13 mouse cellular contexts compared by ENCODE assay signal in the genomic region with DNA sequence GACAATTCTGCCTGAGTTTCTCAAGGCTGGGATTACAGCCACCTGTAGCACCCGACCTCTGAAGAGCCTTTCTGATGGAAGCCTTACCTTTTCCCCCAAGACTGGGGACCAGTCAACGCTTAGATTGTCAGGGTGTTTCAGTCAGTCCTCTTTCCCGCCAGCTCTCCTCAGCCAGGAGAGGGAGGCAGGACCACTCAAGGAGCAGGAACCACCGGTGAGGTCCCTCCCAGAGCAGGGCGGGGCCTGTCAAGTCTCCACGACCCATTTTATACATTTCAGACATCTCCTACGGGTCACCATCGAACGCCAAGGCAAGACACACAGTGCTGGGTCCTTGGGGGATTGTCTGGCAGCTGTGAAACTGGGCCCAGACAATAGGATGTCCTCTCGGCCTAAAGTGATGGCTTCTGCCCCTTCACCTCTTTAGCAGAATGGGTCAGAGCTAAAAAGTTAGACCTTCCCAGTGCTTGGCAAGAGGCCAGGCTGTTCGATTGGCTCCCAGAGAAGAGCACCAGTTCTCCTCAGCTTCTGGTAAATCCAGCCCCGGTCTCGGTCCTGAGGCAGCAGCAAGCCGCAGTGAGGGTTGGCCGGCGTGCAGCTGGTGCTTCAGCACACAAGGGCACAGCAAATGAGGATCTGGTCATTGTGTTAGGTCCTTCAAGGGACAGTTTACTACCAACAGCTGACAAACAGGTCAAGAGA. TPM values are rescaled to one million over a fixed set of nuclear protein-coding genes. Genes with fewer than 3 reads are reported as not detected.
DNase-seq lines count a peak whose midpoint lies in the region; ATAC-seq and TF ChIP-seq lines count a peak whose summit lies in the region.
"Had no signal": no experiment of that assay in that cellular context is flagged by ENCODE, and none has a peak within 500 bp of the region (broad histone marks: within the 10 kb centered on the region; RNA-seq: fewer than 3 reads in every experiment).

No protein-coding gene starts in this region.

- TF ChIP-seq EP300 in heart, adult 2 months (IDR thresholded peaks at IDR 0.05; ENCODE audit: insufficient read depth, low read depth, low read length): no peak
- peak; percentile 22; the same call in 1 of the 2 replicates for TF ChIP-seq EP300 in liver, postnatal 0 days (IDR thresholded peaks at IDR 0.05; ENCODE audit: low read depth)

- 64% methylated on average over 16 of the region's 16 CpGs for WGBS in kidney, embryonic 15.5 days
- 53% methylated on average over 16 of the region's 16 CpGs for WGBS in heart, adult 2 months
- 62% methylated on average over 16 of the region's 16 CpGs for WGBS in liver, postnatal 0 days (ENCODE audit: insufficient replicate concordance)

- peak; percentile 33 to 58 for DNase-seq in kidney, postnatal 25 days
- no peak for DNase-seq in ES-E14 (ENCODE audit: low read depth, low spot score)
- peak in 1 of 2 experiments; percentile 44 for DNase-seq in heart, adult 2 months
- peak; percentile 60 for DNase-seq in liver, postnatal 0 days
- DNase-seq in layer of hippocampus, postnatal 25 days (ENCODE audit: extremely low spot score in 1 of 2, low spot score in 1 of 2): no peak
- DNase-seq in left cerebral cortex, postnatal 14 days (ENCODE audit: low spot score in 2 of 2): no peak
- DNase-seq in layer of hippocampus, adult 9-11 months: no peak

- no peak overlapping the region for H3K4me2 ChIP-seq in kidney, embryonic 15.5 days
- H3K4me2 ChIP-seq in liver, postnatal 0 days (ENCODE audit: low read depth, low read length): no peak overlapping the region
- H3K4me2 ChIP-seq: stomach, embryonic 15.5 days had no signal

- H3K9ac ChIP-seq in kidney, embryonic 15.5 days: no peak overlapping the region
- H3K9ac ChIP-seq in ES-E14 (ENCODE audit: insufficient read depth, low read depth, low read length, poor library complexity, severe bottlenecking): peak overlapping the region; percentile 14; the same call in 1 of the 2 replicates
- H3K9ac ChIP-seq in heart, adult 2 months (ENCODE audit: low read depth, low read length): no peak overlapping the region
- H3K9ac ChIP-seq in liver, postnatal 0 days (replicated peaks): no peak overlapping the region; the same call in 1 of the 2 replicates
- H3K9ac ChIP-seq: stomach, embryonic 15.5 days had no signal

- H3K36me3 ChIP-seq in kidney, embryonic 15.5 days: peaks cover 42% of the 10 kb centered on the region
- H3K36me3 ChIP-seq in ES-E14 (ENCODE audit: control insufficient read depth, insufficient read depth, low read length, poor library complexity, severe bottlenecking): peaks cover 43% of the 10 kb centered on the region
- 0 out of 2 replicates have a peak, but pooled peaks cover 2% of the 10 kb centered on the region for H3K36me3 ChIP-seq in heart, adult 2 months (ENCODE audit: control insufficient read depth, insufficient read depth, low read length)
- peaks cover 53% of the 10 kb centered on the region for H3K36me3 ChIP-seq in liver, postnatal 0 days (replicated peaks; ENCODE audit: insufficient read depth, low read length)

- intact Hi-C loops in heart, adult 2 months (cut with DNase I): loop anchor here (2.0 kb wide), 1 partner anchor 72 kb away; no protein-coding TSS in a partner anchor
- intact Hi-C loops in left cerebral cortex, postnatal 14 days (cut with DNase I): no loop called here

- ATAC-seq in kidney, embryonic 15.5 days (replicated peaks; ENCODE audit: low FRiP score): no peak
- ATAC-seq in liver, postnatal 0 days: no peak

- H3K79me2 ChIP-seq in heart, adult 2 months (replicated peaks; ENCODE audit: control insufficient read depth, insufficient read depth, low read length): no peaks in the 10 kb centered on the region

- H3K9me3 ChIP-seq in kidney, embryonic 15.5 days (replicated peaks): no peaks in the 10 kb centered on the region
- no peaks in the 10 kb centered on the region for H3K9me3 ChIP-seq in ES-E14 (ENCODE audit: control insufficient read depth, insufficient read depth, low read depth, low read length)
- no peaks in the 10 kb centered on the region for H3K9me3 ChIP-seq in liver, postnatal 0 days (ENCODE audit: low read length)
- H3K9me3 ChIP-seq: stomach, embryonic 15.5 days had no signal

- TF ChIP-seq POLR2A in heart, adult 2 months (IDR thresholded peaks at IDR 0.05; ENCODE audit: insufficient read depth, low read depth, low read length): peak; percentile 10; the same call in 1 of the 2 replicates

- H3K27me3 ChIP-seq in kidney, embryonic 15.5 days: no peaks in the 10 kb centered on the region
- no peaks in the 10 kb centered on the region for H3K27me3 ChIP-seq in heart, adult 2 months (ENCODE audit: control insufficient read depth, insufficient read depth, low read length)
- H3K27me3 ChIP-seq in liver, postnatal 0 days (ENCODE audit: insufficient read depth, low read length): no peaks in the 10 kb centered on the region
- H3K27me3 ChIP-seq: stomach, embryonic 15.5 days had no signal

- in situ Hi-C loops in ES-E14 (cut with MboI; ENCODE audit: low sequenced_read_pairs in 2 of 2, unreplicated experiment in 2 of 2): no loop called here

- H3K4me1 ChIP-seq in kidney, embryonic 15.5 days: peaks cover 27% of the 10 kb centered on the region
- peaks cover 6 to 51% of the 10 kb centered on the region in 2 experiments; a peak in 3 of 4 replicates for H3K4me1 ChIP-seq in ES-E14 (ENCODE audit: control insufficient read depth in 2 of 2, insufficient read depth in 2 of 2, low read length in 2 of 2, poor library complexity in 1 of 2)
- peaks cover 6% of the 10 kb centered on the region for H3K4me1 ChIP-seq in heart, adult 2 months (ENCODE audit: control insufficient read depth, insufficient read depth, low read length)
- H3K4me1 ChIP-seq in liver, postnatal 0 days (ENCODE audit: insufficient read depth): peaks cover 43% of the 10 kb centered on the region

- no peak overlapping the region for H3K4me3 ChIP-seq in kidney, embryonic 15.5 days (replicated peaks)
- H3K4me3 ChIP-seq in ES-E14 (ENCODE audit: insufficient read depth in 1 of 2, low read depth in 1 of 2, low read length in 2 of 2, poor library complexity in 1 of 2, severe bottlenecking in 1 of 2): no peak overlapping the region
- no peak overlapping the region for H3K4me3 ChIP-seq in heart, adult 2 months
- H3K4me3 ChIP-seq in liver, postnatal 0 days (ENCODE audit: low read depth, low read length): no peak overlapping the region
- H3K4me3 ChIP-seq: stomach, embryonic 15.5 days had no signal

- TF ChIP-seq CTCF in heart, adult 2 months (IDR thresholded peaks at IDR 0.05): no peak
- TF ChIP-seq CTCF in liver, postnatal 0 days (IDR thresholded peaks at IDR 0.05; ENCODE audit: low read depth): no peak

- no peak overlapping the region for H3K27ac ChIP-seq in kidney, embryonic 15.5 days
- peak overlapping the region; percentile 86 for H3K27ac ChIP-seq in ES-E14 (ENCODE audit: insufficient read depth, low read depth, low read length, poor library complexity, severe bottlenecking)
- H3K27ac ChIP-seq in heart, adult 2 months: no peak overlapping the region
- H3K27ac ChIP-seq in liver, postnatal 0 days (ENCODE audit: low read depth): peak overlapping the region; percentile 58
- H3K27ac ChIP-seq: kidney, postnatal 0 days; macrophage; stomach, embryonic 15.5 days had no signal

TF ChIP-seq in ES-E14, 5 proteins besides CTCF, POLR2A, EP300 and RAD21:
- no peak for TF ChIP-seq ZC3H11A (IDR thresholded peaks at IDR 0.05; ENCODE audit: borderline replicate concordance, low read depth, low read length)
- TF ChIP-seq MAFK (IDR thresholded peaks at IDR 0.05; ENCODE audit: insufficient read depth, low read depth, low read length): no peak
- no peak for TF ChIP-seq HCFC1 (IDR thresholded peaks at IDR 0.05; ENCODE audit: borderline replicate concordance, insufficient read depth, low read length)
- no peak for TF ChIP-seq ZNF384 (IDR thresholded peaks at IDR 0.05; ENCODE audit: low read depth, low read length)
- TF ChIP-seq CHD2 (IDR thresholded peaks at IDR 0.05; ENCODE audit: low read depth, low read length): no peak

RNA-seq across cellular contexts. Expression of a gene that starts 7.3 kb away (rescaled TPM):
- polyA plus RNA-seq in kidney, embryonic 15.5 days (2015; fragmentation: Nextera tagmentation; extraction: Ambion mirVana): 191 and 221 TPM in 2 replicates
- 46.9 and 52.7 TPM in 2 replicates for total RNA-seq in ES-E14 (2012; rRNA removed)
- 100 to 1,000 TPM; 245 to 496 TPM for total RNA-seq in heart, adult 2 months (2021)
- polyA plus RNA-seq in heart, adult 2 months (2012; rRNA removed): 109 and 193 TPM in 2 replicates
- polyA plus RNA-seq in liver, postnatal 0 days (2015; fragmentation: Nextera tagmentation; extraction: Ambion mirVana): 530 and 545 TPM in 2 replicates
- 10 to 100 TPM; 67.2 to 72.0 TPM for total RNA-seq in layer of hippocampus, postnatal 25 days (2021)
- 10 to 100 TPM; 67.7 to 85.6 TPM for total RNA-seq in left cerebral cortex, postnatal 14 days (2021)

RNA-seq across cellular contexts. Expression of a gene that starts 14.3 kb away (rescaled TPM):
- polyA plus RNA-seq in kidney, embryonic 15.5 days (2015; fragmentation: Nextera tagmentation; extraction: Ambion mirVana): 0.40 and 0.42 TPM in 2 replicates
- 2.5 and 2.8 TPM in 2 replicates for total RNA-seq in ES-E14 (2012; rRNA removed)
- not detected for total RNA-seq in heart, adult 2 months (2021)
- polyA plus RNA-seq in heart, adult 2 months (2012; rRNA removed): 0.32 and 1.2 TPM in 2 replicates
- 1.0 and 1.8 TPM in 2 replicates for polyA plus RNA-seq in liver, postnatal 0 days (2015; fragmentation: Nextera tagmentation; extraction: Ambion mirVana)
- total RNA-seq in layer of hippocampus, postnatal 25 days (2021): under 1 TPM; 0.35 to 0.81 TPM
- total RNA-seq in left cerebral cortex, postnatal 14 days (2021): under 1 TPM; 0.36 to 0.66 TPM
- total RNA-seq: granulocyte monocyte progenitor cell, adult 5-6 weeks had no signal

RNA-seq across cellular contexts. Expression of a gene that starts 27.6 kb away (rescaled TPM):
- polyA plus RNA-seq in kidney, embryonic 15.5 days (2015; fragmentation: Nextera tagmentation; extraction: Ambion mirVana): 0.12 and 0.17 TPM in 2 replicates
- not detected in 2 replicates for total RNA-seq in ES-E14 (2012; rRNA removed)
- total RNA-seq in heart, adult 2 months (2021): 10 to 100 TPM; 33.7 to 39.4 TPM
- 39.0 and 39.1 TPM in 2 replicates for polyA plus RNA-seq in heart, adult 2 months (2012; rRNA removed)
- polyA plus RNA-seq in liver, postnatal 0 days (2015; fragmentation: Nextera tagmentation; extraction: Ambion mirVana): 0.08 and 0.21 TPM in 2 replicates
- 1 to 10 TPM; 2.0 to 2.5 TPM for total RNA-seq in layer of hippocampus, postnatal 25 days (2021)
- 1 to 10 TPM; 1.2 to 1.7 TPM for total RNA-seq in left cerebral cortex, postnatal 14 days (2021)
- total RNA-seq: granulocyte monocyte progenitor cell, adult 5-6 weeks; neutrophil, adult 5-6 weeks had no signal
- polyA plus RNA-seq: macrophage had no signal

RNA-seq across cellular contexts. Expression of a gene that starts 36.4 kb away (rescaled TPM):
- 23.3 and 24.9 TPM in 2 replicates for polyA plus RNA-seq in kidney, embryonic 15.5 days (2015; fragmentation: Nextera tagmentation; extraction: Ambion mirVana)
- total RNA-seq in ES-E14 (2012; rRNA removed): 11.3 and 14.6 TPM in 2 replicates
- 10 to 100 TPM; 14.1 to 15.4 TPM for total RNA-seq in heart, adult 2 months (2021)
- 20.0 and 22.9 TPM in 2 replicates for polyA plus RNA-seq in heart, adult 2 months (2012; rRNA removed)
- 11.9 and 12.4 TPM in 2 replicates for polyA plus RNA-seq in liver, postnatal 0 days (2015; fragmentation: Nextera tagmentation; extraction: Ambion mirVana)
- total RNA-seq in layer of hippocampus, postnatal 25 days (2021): 10 to 100 TPM in 1 of 2 experiments, 1 to 10 TPM in 1; 9.2 to 10.0 TPM
- 10 to 100 TPM in 1 of 2 experiments, 1 to 10 TPM in 1; 9.4 to 10.6 TPM for total RNA-seq in left cerebral cortex, postnatal 14 days (2021)

Comparison
In these comparisons a context has a peak if more than half of its experiments do, and no peak if none do; other contexts are left out.
1. DNase-seq: peak in kidney, postnatal 25 days (2 of 2) and liver, postnatal 0 days (single experiment); none in ES-E14 (single experiment), layer of hippocampus, postnatal 25 days (0 of 2), left cerebral cortex, postnatal 14 days (0 of 2) and layer of hippocampus, adult 9-11 months (single experiment).
2. H3K27ac ChIP-seq: peak in ES-E14 (single experiment) and liver, postnatal 0 days (single experiment); none in kidney, embryonic 15.5 days (single experiment) and heart, adult 2 months (single experiment).
3. RNA of a gene that starts 27.6 kb away (total RNA-seq): 33.7 to 39.4 TPM in heart, adult 2 months; 2.0 to 2.5 TPM in layer of hippocampus, postnatal 25 days, 1.2 to 1.7 TPM in left cerebral cortex, postnatal 14 days and not detected in ES-E14; every median in the first group is over 4 times any median in the second.